Mouse (Mus musculus) testis, adult 2 months (tissue): Measurements from ENCODE around the gene Pfkm.

Source experiments
- CTCF ChIP-seq: fragments of 200-500 bp; IDR thresholded peaks from 2 replicates; pipeline ENCODE4 v1.5.1; 2012; ENCODE audit warnings: low read depth, mild to moderate bottlenecking, inconsistent platforms, low read length, moderate library complexity; ENCODE audit not compliant: control insufficient read depth, insufficient read depth, insufficient replicate concordance
- POLR2A ChIP-seq: fragments of 200-500 bp; IDR thresholded peaks from 2 replicates; pipeline ENCODE4 v1.6.1; 2012; ENCODE audit warnings: low read depth, mild to moderate bottlenecking, inconsistent platforms, low read length, moderate library complexity; ENCODE audit not compliant: control insufficient read depth

DNA sequence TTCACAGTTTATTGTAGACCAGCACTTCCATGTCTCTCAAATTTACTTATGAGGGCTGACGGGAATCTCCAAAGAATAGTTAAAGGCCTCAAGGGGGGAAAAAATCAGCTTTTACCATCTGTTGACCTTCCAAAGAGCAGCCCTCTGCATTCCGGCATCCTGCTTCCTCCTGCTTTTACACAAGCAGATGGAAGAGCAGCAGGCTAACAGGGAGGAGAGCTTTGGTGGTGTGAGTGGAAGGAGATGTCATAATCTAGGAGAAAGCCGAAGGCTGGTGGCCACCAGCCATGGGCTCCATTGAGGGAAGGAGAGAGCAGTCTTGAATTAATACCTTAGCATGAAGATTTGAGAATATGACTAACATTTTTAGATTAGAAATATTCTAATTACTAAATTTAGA, 56.0 kb downstream of the Pfkm start:
- TF ChIP-seq CTCF (no peak), POLR2A (no peak)
